Mouse (Mus musculus) forebrain, embryonic 16.5 days (tissue): ENCODE measurements around the gene Arhgap24. TPM values are rescaled to one million over a fixed set of nuclear protein-coding genes. Genes with fewer than 3 reads are reported as not detected.

Source experiments
- ATAC-seq: fragments of 200-750 bp; cut with Nextera tagmentation; 2 replicates; pipeline ENCODE4 v1.8.0; 2017; ENCODE audit warnings: mild to moderate bottlenecking, moderate library complexity
- H3K27ac ChIP-seq: fragments of 300-500 bp; sonication (generic); 2 replicates; pipeline ENCODE4 v1.5.1; 2014; ENCODE audit warnings: low read length, control low read depth
- H3K27me3 ChIP-seq: fragments of 300-500 bp; sonication (generic); replicated peaks from 2 replicates; pipeline ENCODE4 v1.6.1; 2014; ENCODE audit warnings: low read length; ENCODE audit not compliant: control insufficient read depth, insufficient read depth
- H3K36me3 ChIP-seq: fragments of 300-500 bp; sonication (generic); 2 replicates; pipeline ENCODE4 v1.6.1; 2014; ENCODE audit not compliant: control insufficient read depth, insufficient read depth
- H3K4me1 ChIP-seq: fragments of 300-500 bp; sonication (generic); replicated peaks from 2 replicates; pipeline ENCODE4 v1.6.1; 2014; ENCODE audit warnings: low read length; ENCODE audit not compliant: control insufficient read depth, insufficient read depth
- H3K4me2 ChIP-seq: fragments of 300-500 bp; sonication (generic); 2 replicates; pipeline ENCODE4 v1.6.1; 2014; ENCODE audit warnings: mild to moderate bottlenecking, low read length, control low read depth
- H3K4me3 ChIP-seq: fragments of 300-500 bp; sonication (generic); replicated peaks from 2 replicates; pipeline ENCODE4 v1.5.1; 2014; ENCODE audit warnings: mild to moderate bottlenecking, low read length, control low read depth
- H3K9ac ChIP-seq: fragments of 300-500 bp; sonication (generic); replicated peaks from 2 replicates; pipeline ENCODE4 v1.6.1; 2014; ENCODE audit warnings: low read depth, low read length, control low read depth
- H3K9me3 ChIP-seq: fragments of 300-500 bp; sonication (generic); 2 replicates; pipeline ENCODE4 v1.6.1; 2016; ENCODE audit warnings: low read length; ENCODE audit not compliant: control insufficient read depth
- WGBS: fragments of 180-500 bp; shearing (Covaris S2); extraction: QIAGEN DNeasy Blood & Tissue Kit; methylation state at CpG from one replicate; pipeline ENCODE4 v1.1.7; 2014; 5-methylcytosine and 5-hydroxymethylcytosine counted together
- polyA plus RNA-seq: library from polyadenylated mRNA; unstranded; fragments of >200 nt; fragmentation: Nextera tagmentation; extraction: Ambion mirVana; gene quantifications from 2 replicates; pipeline ENCODE4 v1.2.1, GENCODE M21; 2015

The Arhgap24 gene
- polyA plus RNA-seq, 1 experiment from 2014 or later: 5.2 TPM

GRCm38 (mm10) chr5:102729476-102729875 lies 248.3 kb downstream of the Arhgap24 start:
- WGBS: 83% methylated on average over 3 of the region's 3 CpGs
- ATAC-seq: no peak

DNA sequence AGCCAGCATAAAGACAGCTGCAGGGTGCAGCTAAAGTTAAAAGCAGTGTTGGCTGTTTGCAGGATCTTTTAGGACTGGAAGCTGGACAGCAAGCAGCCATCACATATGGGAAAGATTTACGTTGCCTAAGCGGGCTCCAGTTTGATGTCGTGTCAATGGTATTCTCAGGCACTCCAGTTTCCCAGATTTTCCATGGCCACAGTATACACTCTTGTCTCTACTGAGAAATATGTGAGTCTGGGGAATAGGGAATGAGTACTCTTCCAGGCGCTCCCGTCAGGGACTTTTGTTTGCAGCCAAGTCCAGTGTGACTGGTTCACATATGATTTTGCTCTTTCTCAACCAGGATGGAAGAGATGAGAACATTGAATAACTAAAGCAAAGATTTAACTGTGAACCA lies 254.9 kb downstream of the Arhgap24 start:
- 90% methylated on average over 5 of the region's 5 CpGs for WGBS

More at GRCm38 (mm10) chr5:102729476-102729875, 248.3 kb downstream of the Arhgap24 start:
- H3K4me1 ChIP-seq: 0 out of 2 replicates have a peak, but pooled peaks cover 2% of the 10 kb centered on the region
- no peak overlapping the region for H3K4me2 ChIP-seq
- no peak overlapping the region for H3K4me3 ChIP-seq
- no peak overlapping the region for H3K27ac ChIP-seq
- H3K9ac ChIP-seq: no peak overlapping the region
- no peaks in the 10 kb centered on the region for H3K27me3 ChIP-seq
- H3K9me3 ChIP-seq: no peaks in the 10 kb centered on the region
- no peaks in the 10 kb centered on the region for H3K36me3 ChIP-seq

DNA sequence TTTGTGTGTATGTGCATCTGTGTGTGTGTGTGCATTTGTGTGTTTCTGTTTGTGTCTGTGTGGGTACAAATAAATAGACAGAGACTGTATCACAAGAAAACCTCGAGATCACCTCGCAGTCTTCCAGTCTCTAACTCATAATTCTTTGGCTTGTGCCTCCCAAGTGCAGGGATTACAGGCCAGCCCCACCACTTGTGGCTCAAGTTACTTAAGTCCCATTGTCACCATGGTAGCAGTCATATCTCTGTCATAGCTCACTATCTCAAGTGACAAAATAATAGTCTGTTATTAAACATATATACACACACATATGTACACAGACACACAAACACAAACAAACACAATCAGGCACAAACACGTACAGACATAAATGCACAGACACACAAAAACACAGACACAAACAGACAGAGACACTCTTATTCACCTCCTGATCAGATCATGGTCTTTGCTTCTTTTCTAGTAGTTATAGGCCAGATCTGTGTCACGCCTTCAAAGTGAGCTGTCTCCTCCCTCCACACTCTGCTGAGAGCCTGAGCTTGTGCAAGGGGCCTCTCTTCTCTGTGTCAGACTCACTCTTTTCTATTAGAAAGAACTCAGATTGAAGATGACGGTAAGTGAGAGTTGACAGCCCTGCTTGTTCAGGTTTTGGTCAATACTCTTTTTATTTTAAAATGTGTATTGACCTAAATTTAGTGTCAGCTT lies 261.5 kb downstream of the Arhgap24 start:
- no peak overlapping the region for H3K4me3 ChIP-seq
- no peak overlapping the region for H3K27ac ChIP-seq
- H3K9me3 ChIP-seq: no peaks in the 10 kb centered on the region
- H3K36me3 ChIP-seq: no peaks in the 10 kb centered on the region
- no peak overlapping the region for H3K9ac ChIP-seq
- H3K27me3 ChIP-seq: no peaks in the 10 kb centered on the region
- 73% methylated on average over 5 of the region's 5 CpGs for WGBS
- no peak for ATAC-seq
- H3K4me2 ChIP-seq: no peak overlapping the region
- H3K4me1 ChIP-seq: no peaks in the 10 kb centered on the region

More for the DNA sequence above, 254.9 kb downstream of the Arhgap24 start:
- no peaks in the 10 kb centered on the region for H3K9me3 ChIP-seq
- no peaks in the 10 kb centered on the region for H3K27me3 ChIP-seq
- H3K4me2 ChIP-seq: no peak overlapping the region
- no peak overlapping the region for H3K9ac ChIP-seq
- no peaks in the 10 kb centered on the region for H3K4me1 ChIP-seq
- H3K36me3 ChIP-seq: no peaks in the 10 kb centered on the region
- ATAC-seq: no peak
- no peak overlapping the region for H3K27ac ChIP-seq
- no peak overlapping the region for H3K4me3 ChIP-seq

DNA sequence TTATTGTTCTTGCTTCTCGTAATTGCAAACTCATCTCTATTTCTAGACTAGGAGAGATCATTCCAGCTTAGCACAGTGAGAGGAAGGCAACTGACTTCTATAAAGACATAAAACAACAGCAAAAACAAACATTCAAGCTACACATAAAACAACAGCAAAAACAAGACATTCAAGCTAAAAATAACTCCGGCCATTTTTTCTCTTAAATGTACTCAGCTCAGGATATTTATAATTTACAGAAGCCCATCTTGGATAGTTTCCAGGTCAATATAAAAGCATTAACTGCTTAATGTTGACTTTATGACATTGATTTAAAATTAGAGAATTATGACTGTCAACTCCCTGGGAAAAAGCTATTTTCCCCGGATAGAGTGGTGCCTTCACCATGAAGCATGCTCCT lies 262.2 kb downstream of the Arhgap24 start:
- WGBS: 87% methylated on average over 3 of the region's 3 CpGs
- ATAC-seq: no peak
- Histone ChIP-seq H3K9me3 (no peaks in the 10 kb centered on the region), H3K4me1 (no peaks in the 10 kb centered on the region), H3K27me3 (no peaks in the 10 kb centered on the region), H3K36me3 (no peaks in the 10 kb centered on the region), H3K4me2 (no peak overlapping the region), H3K27ac (no peak overlapping the region), H3K9ac (no peak overlapping the region), H3K4me3 (no peak overlapping the region)

DNA sequence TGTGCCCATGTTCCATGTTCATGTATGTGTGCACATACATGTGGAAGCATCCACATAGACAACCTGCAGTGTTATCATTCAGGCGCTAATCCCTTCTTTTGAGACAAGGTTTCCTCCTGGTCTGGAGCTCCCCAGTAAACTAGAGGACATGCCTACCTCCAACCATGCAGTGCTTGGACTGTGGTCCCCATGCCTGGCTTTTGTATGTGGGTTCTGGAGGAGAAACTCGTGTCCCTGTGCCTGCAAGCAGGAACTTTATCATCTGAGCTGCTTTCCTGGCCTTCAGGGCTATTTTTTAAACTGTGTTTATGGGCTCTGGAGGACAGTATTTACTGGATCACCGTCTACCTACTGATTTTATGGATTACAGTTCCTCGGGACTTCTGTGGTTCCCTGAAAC lies 262.9 kb downstream of the Arhgap24 start:
- H3K9me3 ChIP-seq: no peaks in the 10 kb centered on the region
- no peaks in the 10 kb centered on the region for H3K4me1 ChIP-seq
- H3K4me2 ChIP-seq: no peak overlapping the region
- H3K4me3 ChIP-seq: no peak overlapping the region
- no peaks in the 10 kb centered on the region for H3K27me3 ChIP-seq
- ATAC-seq: no peak
- no peak overlapping the region for H3K27ac ChIP-seq
- no peak overlapping the region for H3K9ac ChIP-seq
- 86% methylated on average over 4 of the region's 4 CpGs for WGBS
- H3K36me3 ChIP-seq: no peaks in the 10 kb centered on the region

GRCm38 (mm10) chr5:102748146-102748545 lies 267.0 kb downstream of the Arhgap24 start:
- no peak overlapping the region for H3K4me2 ChIP-seq
- no peaks in the 10 kb centered on the region for H3K9me3 ChIP-seq
- no peak for ATAC-seq
- no peaks in the 10 kb centered on the region for H3K27me3 ChIP-seq
- H3K4me1 ChIP-seq: no peaks in the 10 kb centered on the region
- no peaks in the 10 kb centered on the region for H3K36me3 ChIP-seq
- no peak overlapping the region for H3K27ac ChIP-seq
- WGBS: 63% methylated on average over 9 of the region's 9 CpGs
- no peak overlapping the region for H3K4me3 ChIP-seq
- no peak overlapping the region for H3K9ac ChIP-seq

- WGBS: 54% methylated on average over 8 of the region's 8 CpGs
- Histone ChIP-seq H3K4me1 (no peaks in the 10 kb centered on the region), H3K4me3 (no peak overlapping the region), H3K9ac (no peak overlapping the region), H3K27me3 (no peaks in the 10 kb centered on the region), H3K36me3 (no peaks in the 10 kb centered on the region), H3K9me3 (no peaks in the 10 kb centered on the region), H3K4me2 (no peak overlapping the region), H3K27ac (no peak overlapping the region)
- ATAC-seq: peak; percentile 26; the same call in 1 of the 2 replicates
These were observed 267.8 kb downstream of the Arhgap24 start for GRCm38 (mm10) chr5:102749020-102749419.

- H3K4me3 ChIP-seq: no peak overlapping the region
- H3K9ac ChIP-seq: no peak overlapping the region
- H3K27ac ChIP-seq: no peak overlapping the region
- no peaks in the 10 kb centered on the region for H3K9me3 ChIP-seq
- no peaks in the 10 kb centered on the region for H3K27me3 ChIP-seq
- no peaks in the 10 kb centered on the region for H3K4me1 ChIP-seq
- no peaks in the 10 kb centered on the region for H3K36me3 ChIP-seq
- WGBS: 75% methylated on average over 5 of the region's 5 CpGs
- H3K4me2 ChIP-seq: no peak overlapping the region
- ATAC-seq: no peak
These were observed 269.5 kb downstream of the Arhgap24 start for GRCm38 (mm10) chr5:102750674-102751073.

DNA sequence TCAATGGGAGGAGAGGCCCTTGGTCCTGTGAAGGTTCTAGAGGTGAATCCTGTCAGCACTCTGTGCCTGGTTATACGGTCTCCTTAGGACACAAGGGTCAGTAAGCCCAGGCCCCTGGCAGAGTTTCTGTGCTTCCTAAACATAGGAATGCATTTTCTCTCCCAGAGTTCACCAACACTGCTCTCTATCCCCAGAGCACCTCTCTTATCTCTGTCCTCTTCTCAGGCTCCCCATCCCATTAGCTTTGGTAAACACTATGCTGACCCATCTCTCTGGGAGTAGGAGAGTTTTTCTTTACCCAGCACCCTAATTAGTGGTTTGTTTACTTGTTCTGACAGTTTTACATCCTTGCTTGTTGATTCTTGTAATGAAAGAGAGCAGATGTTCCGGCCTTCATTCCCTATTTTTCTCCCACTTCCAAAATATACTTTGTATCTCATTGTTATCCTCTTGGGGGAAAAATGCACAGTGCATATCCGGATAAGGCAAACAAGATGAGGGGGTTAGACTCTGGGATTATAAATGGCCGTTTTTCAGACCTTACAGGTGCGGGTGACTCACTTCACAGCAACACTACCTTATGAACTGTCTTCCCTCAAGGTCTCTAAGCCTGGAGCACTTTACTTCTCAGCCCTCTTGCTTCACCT lies 270.6 kb downstream of the Arhgap24 start:
- Histone ChIP-seq H3K4me3 (no peak overlapping the region), H3K27ac (no peak overlapping the region), H3K4me1 (no peaks in the 10 kb centered on the region), H3K27me3 (no peaks in the 10 kb centered on the region), H3K36me3 (no peaks in the 10 kb centered on the region), H3K4me2 (no peak overlapping the region), H3K9ac (no peak overlapping the region), H3K9me3 (no peaks in the 10 kb centered on the region)
- WGBS: 79% methylated on average over 5 of the region's 5 CpGs
- no peak for ATAC-seq
